Mouse (Mus musculus) pancreas, adult 10 weeks (tissue): Measurements from ENCODE around the gene Rnf151. TPM values are rescaled to one million over a fixed set of nuclear protein-coding genes. Genes with fewer than 3 reads are reported as not detected.

ENCODE experiments used
- polyA plus RNA-seq: library from polyadenylated mRNA; stranded (reverse); fragments of 350-450 nt; fragmentation: Illumina TruSeq; extraction: RNeasy Lipid Tissue Mini Kit (QIAGEN cat#74804); gene quantifications from one replicate; pipeline ENCODE4 v1.2.3, GENCODE M21; 2015; ENCODE audit warnings: low read depth, low replicate concordance; ENCODE audit not compliant: insufficient read depth

Gene Rnf151
- polyA plus RNA-seq: not detected

DNA sequence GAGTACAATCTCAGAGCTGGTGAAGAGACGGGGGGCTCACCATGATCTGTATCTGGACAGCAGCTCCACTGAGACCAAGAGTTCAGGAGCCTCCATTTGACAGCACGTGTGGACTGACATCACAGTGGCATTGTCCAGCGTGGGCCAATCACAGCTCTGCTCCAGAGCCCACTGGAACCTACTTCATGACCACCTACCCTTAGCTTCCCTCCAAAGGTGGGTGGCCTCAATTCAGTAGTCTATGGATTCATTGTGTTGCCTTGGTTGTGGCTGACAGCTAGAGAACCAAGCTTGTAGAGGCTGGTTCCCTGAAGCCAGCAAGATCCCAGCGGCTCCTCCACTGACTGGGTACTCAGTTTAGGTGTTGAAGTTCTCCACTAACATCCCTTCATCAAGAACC lies at the start of gene Rnf151, which contains the start of gene Rps2:
Gene Rnf151 (minus strand): TSS at position 121 of the 400 bp plus-strand sequence.
Gene Rps2 (plus strand): TSS at position 174 of the 400 bp plus-strand sequence.

DNA sequence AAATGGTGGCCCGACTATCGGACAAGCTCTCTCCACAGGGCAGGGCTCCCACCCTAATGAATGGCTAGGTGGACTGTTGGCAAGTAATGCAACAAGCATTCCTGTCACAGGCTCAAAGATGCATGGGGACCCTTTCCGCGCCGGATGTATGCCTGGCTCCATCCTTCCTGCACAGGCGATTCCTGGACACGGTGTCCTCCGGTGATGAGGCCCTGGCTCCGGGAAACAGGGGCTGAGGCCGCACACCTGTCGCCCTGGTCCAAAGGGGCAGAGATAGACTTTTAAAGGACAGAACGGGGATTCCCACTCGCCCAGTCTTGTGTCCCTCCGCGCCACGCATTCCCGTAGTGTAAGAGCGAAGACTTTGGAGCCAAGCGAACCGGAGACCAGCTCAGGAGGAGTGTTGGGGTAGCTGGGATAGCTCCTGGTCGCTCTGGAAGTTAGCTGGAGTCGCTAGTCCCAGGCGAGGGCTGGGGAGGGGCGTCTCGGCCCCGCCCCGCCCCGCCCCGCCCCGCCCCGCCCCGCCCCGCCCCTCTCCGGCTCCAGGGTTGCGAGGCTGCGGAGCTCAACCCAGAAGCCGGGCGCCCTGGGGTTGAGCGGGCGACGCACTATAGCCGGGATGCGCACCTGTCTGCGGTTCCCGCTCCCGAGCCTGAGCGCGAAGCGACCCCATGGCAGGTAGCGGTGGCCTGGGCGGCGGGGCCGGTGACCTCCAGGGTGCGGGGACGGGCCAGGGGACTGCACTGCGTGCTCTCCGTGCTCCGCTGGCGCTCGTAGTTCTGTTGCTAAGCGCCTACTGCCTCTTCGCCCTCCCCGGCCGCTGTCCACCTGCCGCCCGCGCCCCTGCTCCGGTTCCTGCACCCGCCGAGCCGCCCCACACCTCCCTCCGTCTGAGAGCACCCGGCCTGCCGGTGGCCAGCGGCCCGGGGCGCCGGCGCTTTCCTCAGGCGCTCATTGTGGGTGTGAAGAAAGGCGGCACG lies 34.8 kb upstream of the Rnf151 start, which contains the start of gene Hs3st6:
Gene Hs3st6 (plus strand): TSS at position 574 of the 980 bp plus-strand sequence.

GRCm38 (mm10) chr17:24736330-24737051 lies 18.6 kb upstream of the Rnf151 start, which contains the start of gene Msrb1:
Gene Msrb1, plus strand, starts transcription at chr17:24736642.

DNA sequence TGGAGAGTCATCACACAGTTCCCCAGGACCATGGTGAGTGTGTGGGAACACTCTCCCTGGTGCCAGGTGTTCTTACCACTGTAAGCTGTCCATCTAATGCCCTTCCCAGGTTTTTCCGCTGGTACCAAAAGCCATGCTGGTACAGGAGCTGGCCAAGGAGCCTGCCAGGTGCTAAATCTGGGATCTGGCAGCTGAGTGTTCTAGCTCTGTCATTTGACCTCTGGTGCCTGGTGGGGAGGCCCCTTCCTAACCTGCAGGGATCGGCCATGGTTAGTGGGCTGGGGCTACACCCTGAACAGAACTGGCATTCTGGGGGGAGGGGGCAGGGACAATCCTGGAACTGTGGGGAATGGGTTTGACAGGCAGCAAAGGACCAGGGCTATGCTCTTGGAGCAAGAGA lies 9.8 kb upstream of the Rnf151 start, which contains the start of gene Rpl3l:
Gene Rpl3l (plus strand): TSS at position 203 of the 400 bp plus-strand sequence.

DNA sequence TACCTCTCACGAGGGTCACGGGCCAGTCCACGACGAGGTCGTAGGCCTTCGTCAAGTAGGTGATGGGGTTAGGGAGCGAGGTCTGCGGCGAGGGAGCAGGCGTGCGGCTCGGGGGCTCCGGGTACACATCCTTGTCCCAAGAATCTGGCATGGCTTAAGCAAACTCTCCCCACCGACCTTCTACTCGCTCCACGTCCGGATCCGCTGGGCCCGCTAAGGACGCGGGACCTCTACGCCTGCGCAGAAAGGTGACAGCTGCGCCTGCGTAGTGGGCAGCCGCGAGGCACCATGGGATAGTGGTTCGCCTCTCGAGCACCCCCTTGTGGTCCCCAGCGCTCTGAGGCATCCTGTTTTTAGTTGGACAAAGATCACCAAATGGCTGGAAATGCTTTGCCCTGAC lies 6.3 kb upstream of the Rnf151 start, which contains the start of gene Ndufb10:
Gene Ndufb10 (minus strand): TSS at position 295 of the 400 bp plus-strand sequence.

GRCm38 (mm10) chr17:24706982-24707800 lies 10.7 kb downstream of the Rnf151 start, which contains the start of gene Tbl3:
Gene Tbl3, minus strand, starts transcription at chr17:24707660.

GRCm38 (mm10) chr17:24696011-24696697 lies 21.7 kb downstream of the Rnf151 start, which contains the start of the genes Gfer and Noxo1:
Gene Gfer, minus strand, starts transcription at chr17:24696156.
Gene Noxo1, plus strand, starts transcription at chr17:24696234.

DNA sequence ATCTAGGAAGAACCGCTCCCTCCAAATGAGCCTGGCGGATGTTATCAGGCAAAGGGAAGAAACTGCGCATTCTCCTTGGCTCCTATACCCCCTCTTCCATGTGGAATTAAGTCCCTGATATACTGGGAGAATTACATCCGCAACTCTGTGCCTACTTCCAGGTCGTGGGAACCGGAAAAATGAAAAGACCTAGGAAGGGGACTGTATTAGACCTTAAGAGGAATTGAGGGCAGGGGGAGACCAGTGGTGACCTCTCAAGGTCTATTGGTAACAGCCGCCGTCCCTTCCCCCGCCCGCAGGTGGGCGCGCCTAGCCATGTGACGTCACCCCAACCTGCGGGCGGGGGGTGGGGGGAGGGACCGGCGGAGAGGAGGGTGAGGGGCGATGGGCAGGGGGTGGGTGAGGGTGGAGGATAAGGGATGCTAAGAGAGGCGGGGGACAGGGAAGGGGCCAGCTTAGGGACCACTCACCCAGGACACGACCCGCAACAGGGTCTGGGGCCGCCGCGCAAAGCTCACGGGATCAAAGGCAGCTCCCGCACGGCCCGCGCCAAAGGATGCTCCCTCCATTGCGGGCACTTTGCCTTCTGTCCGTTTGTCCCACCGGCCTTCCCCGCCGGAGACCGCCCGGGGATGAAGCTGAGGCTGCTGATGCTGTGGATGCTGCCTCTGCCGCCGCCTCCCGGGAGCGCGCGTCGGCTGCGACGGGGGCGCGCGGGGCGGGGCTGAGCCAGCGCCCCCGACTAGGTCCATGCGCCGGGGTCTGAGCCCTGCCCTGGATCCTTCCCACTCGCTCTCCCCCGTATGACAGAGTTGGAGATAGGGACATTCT lies 28.4 kb downstream of the Rnf151 start, which contains the start of gene Syngr3:
Gene Syngr3 (minus strand): TSS at position 705 of the 831 bp plus-strand sequence.

DNA sequence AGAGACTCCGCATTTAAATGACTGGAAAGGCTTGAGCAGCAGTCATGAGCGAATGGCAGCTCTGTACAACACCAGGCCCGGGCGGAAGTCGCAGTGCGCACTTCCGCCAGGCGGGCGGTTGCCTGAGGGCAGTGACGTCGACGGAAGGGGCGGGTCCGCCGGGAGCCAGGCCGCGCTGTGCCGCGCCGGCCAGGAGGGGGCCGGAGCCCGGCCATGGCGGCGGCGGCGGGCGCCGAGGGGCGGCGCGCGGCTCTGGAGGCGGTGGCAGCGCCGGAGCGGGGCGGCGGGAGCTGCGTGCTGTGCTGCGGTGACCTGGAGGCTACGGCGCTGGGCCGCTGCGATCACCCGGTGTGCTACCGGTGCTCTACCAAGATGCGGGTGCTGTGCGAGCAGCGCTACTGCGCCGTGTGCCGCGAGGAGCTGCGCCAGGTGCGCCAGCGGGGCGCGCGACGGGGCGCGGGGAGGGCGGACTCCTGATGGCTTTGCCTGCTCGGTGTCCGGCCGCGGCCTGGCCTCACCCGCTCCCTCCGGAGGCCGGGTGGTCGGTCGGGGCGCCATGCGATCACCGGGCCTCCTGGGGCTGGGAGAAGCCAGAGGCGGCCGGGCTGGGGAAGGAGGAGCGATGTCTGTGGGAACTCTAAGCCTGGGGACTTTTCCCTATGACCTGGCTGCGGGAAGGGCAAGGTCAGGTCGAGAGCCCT lies 48.2 kb downstream of the Rnf151 start, which contains the start of gene Zfp598:
Gene Zfp598 (plus strand): TSS at position 143 of the 701 bp plus-strand sequence.

Other genes with a start within 250 kb of the Rnf151 start
- gene E4f1, start 247.8 kb downstream of the Rnf151 start, polyA plus RNA-seq: 22.8 TPM
- gene Pgp, start 247.7 kb downstream of the Rnf151 start, polyA plus RNA-seq: 5.2 TPM
- not detected for gene Bricd5, start 244.2 kb downstream of the Rnf151 start, polyA plus RNA-seq
- gene Mlst8, start 239.0 kb downstream of the Rnf151 start, polyA plus RNA-seq: 3.5 TPM
- gene Caskin1, start 229.5 kb downstream of the Rnf151 start, polyA plus RNA-seq: 0.26 TPM
- gene Traf7, start 190.1 kb downstream of the Rnf151 start, polyA plus RNA-seq: 28.2 TPM
- 35.0 TPM for gene Rab26, start 183.9 kb downstream of the Rnf151 start, polyA plus RNA-seq
- 26.9 TPM for gene Pkd1, start 168.2 kb downstream of the Rnf151 start, polyA plus RNA-seq
- gene Tsc2, start 85.4 kb downstream of the Rnf151 start, polyA plus RNA-seq: 50.0 TPM
- gene Nthl1, start 85.4 kb downstream of the Rnf151 start, polyA plus RNA-seq: 3.5 TPM
- 48.3 TPM for gene Slc9a3r2, start 67.7 kb downstream of the Rnf151 start, polyA plus RNA-seq
- 1.6 TPM for gene Npw, start 59.6 kb downstream of the Rnf151 start, polyA plus RNA-seq
- 21.6 TPM for gene Zfp598, start 48.4 kb downstream of the Rnf151 start, polyA plus RNA-seq
- gene Syngr3, start 28.1 kb downstream of the Rnf151 start, polyA plus RNA-seq: 0.44 TPM
- gene Gfer, start 21.9 kb downstream of the Rnf151 start, polyA plus RNA-seq: 10.7 TPM
- 1.6 TPM for gene Noxo1, start 21.8 kb downstream of the Rnf151 start, polyA plus RNA-seq
- gene Tbl3, start 10.4 kb downstream of the Rnf151 start, polyA plus RNA-seq: 6.0 TPM
- 538 TPM for gene Rps2, start 53 bp upstream of the Rnf151 start, polyA plus RNA-seq
- 66.2 TPM for gene Ndufb10, start 6.4 kb upstream of the Rnf151 start, polyA plus RNA-seq
- not detected for gene Rpl3l, start 9.8 kb upstream of the Rnf151 start, polyA plus RNA-seq
- gene Msrb1, start 18.6 kb upstream of the Rnf151 start, polyA plus RNA-seq: 68.8 TPM
- 1.0 TPM for gene Hs3st6, start 34.9 kb upstream of the Rnf151 start, polyA plus RNA-seq
- gene Meiob, start 86.2 kb upstream of the Rnf151 start, polyA plus RNA-seq: not detected
- 23.1 TPM for gene Hagh, start 122.1 kb upstream of the Rnf151 start, polyA plus RNA-seq
- 3.8 TPM for gene Fahd1, start 132.3 kb upstream of the Rnf151 start, polyA plus RNA-seq
- gene Igfals, start 147.9 kb upstream of the Rnf151 start, polyA plus RNA-seq: 3.4 TPM
- gene Nubp2, start 168.3 kb upstream of the Rnf151 start, polyA plus RNA-seq: 8.6 TPM
- gene Spsb3, start 168.6 kb upstream of the Rnf151 start, polyA plus RNA-seq: 7.3 TPM
- gene Eme2, start 177.0 kb upstream of the Rnf151 start, polyA plus RNA-seq: 8.7 TPM
- gene Mrps34, start 177.1 kb upstream of the Rnf151 start, polyA plus RNA-seq: 13.1 TPM
- gene Nme3, start 178.4 kb upstream of the Rnf151 start, polyA plus RNA-seq: 3.3 TPM
- gene Mapk8ip3, start 218.9 kb upstream of the Rnf151 start, polyA plus RNA-seq: 42.5 TPM
- gene Jpt2, start 242.6 kb upstream of the Rnf151 start, polyA plus RNA-seq: 9.4 TPM